Mouse (Mus musculus) heart, adult 2 months (tissue): ENCODE measurements around the gene Arhgap35.

Experiments
- CTCF ChIP-seq: fragments of 200-600 bp; IDR thresholded peaks from 2 replicates; pipeline ENCODE4 v1.8.1; 2022; ENCODE audit warnings: antibody characterized with exemption, mild to moderate bottlenecking, moderate library complexity
- EP300 ChIP-seq: fragments of 200-500 bp; IDR thresholded peaks from 2 replicates; pipeline ENCODE4 v1.6.1; 2011; ENCODE audit warnings: low read depth, low read length, control low read depth; ENCODE audit not compliant: insufficient read depth
- POLR2A ChIP-seq: fragments of 200-500 bp; IDR thresholded peaks from 2 replicates; pipeline ENCODE4 v1.6.1; 2011; ENCODE audit warnings: mild to moderate bottlenecking, low read depth, low read length, control low read depth; ENCODE audit not compliant: insufficient read depth

GRCm38 (mm10) chr7:16455016-16455415, 159.8 kb downstream of the Arhgap35 start:
- no peak for TF ChIP-seq POLR2A
- no peak for TF ChIP-seq EP300
- TF ChIP-seq CTCF, result no peak
